Mouse (Mus musculus): ENCODE data around the gene Actr3.
A peak's percentile ranks its signal among the peaks of the same experiment; 100 is the strongest.

Gene Actr3

GRCm38 (mm10) chr1:125372855-125373254 is 62.7 kb downstream of the Actr3 start:
- no peak for ATAC-seq (ENCODE audit: insufficient number of reproducible peaks, low FRiP score, low TSS enrichment)

- ATAC-seq (ENCODE audit: insufficient number of reproducible peaks, low FRiP score, low TSS enrichment): peak; percentile 85
Measured at GRCm38 (mm10) chr1:125370779-125371178, 64.7 kb downstream of the Actr3 start.

GRCm38 (mm10) chr1:125365576-125365975 is 70.0 kb downstream of the Actr3 start:
- no peak for ATAC-seq (ENCODE audit: insufficient number of reproducible peaks, low FRiP score, low TSS enrichment)

GRCm38 (mm10) chr1:125351416-125352037 is 84.0 kb downstream of the Actr3 start:
- no peak for ATAC-seq (ENCODE audit: insufficient number of reproducible peaks, low FRiP score, low TSS enrichment)

GRCm38 (mm10) chr1:125350843-125351242 is 84.7 kb downstream of the Actr3 start:
- no peak for ATAC-seq (ENCODE audit: insufficient number of reproducible peaks, low FRiP score, low TSS enrichment)

- ATAC-seq (ENCODE audit: insufficient number of reproducible peaks, low FRiP score, low TSS enrichment): no peak
Measured at GRCm38 (mm10) chr1:125345854-125346253, 89.7 kb downstream of the Actr3 start.

DNA sequence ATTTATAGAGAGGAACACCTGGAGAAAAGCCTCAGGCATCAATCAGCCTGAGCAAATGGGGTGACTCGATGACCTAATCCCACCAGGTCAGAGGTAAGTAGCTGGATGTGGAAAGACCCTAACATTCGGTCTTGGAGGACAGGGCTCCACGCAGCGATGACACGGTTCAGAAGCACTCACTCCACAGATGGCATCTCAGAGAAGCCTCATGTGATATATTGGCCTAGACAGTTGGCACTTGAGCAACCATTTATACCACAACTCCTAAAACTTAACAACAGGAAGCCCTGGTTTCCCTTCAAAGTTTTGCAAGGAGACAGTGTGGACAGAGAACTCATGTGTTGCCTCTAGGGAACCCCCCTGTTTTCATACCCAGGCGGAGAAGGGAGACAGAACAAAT is 90.1 kb downstream of the Actr3 start:
- no peak for ATAC-seq (ENCODE audit: insufficient number of reproducible peaks, low FRiP score, low TSS enrichment)

DNA sequence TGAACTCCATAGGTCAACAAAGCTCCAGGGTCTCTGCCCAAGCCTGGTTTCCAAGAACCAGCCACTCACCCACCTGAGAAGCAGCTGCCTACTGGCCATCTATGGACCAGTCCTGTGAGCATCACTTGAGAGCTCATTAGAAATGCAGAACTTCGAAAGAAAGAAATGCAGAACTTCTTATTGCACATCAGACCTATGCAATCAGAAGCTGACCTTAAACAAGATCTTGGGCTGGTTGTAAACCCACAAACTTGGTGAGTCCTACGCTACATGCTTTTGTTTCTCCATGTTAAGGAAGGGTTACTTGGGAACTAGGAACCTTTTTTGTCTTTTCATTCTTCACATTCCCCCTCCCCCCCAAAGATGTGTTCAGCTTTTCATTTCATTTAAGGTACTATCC is 92.4 kb downstream of the Actr3 start:
- ATAC-seq (ENCODE audit: insufficient number of reproducible peaks, low FRiP score, low TSS enrichment): no peak
